Mouse (Mus musculus) small intestine, adult 2 months (tissue): ENCODE data around the gene Fblim1.

Source experiments
- CTCF ChIP-seq: fragments of 200-500 bp; IDR thresholded peaks from 2 replicates; pipeline ENCODE4 v1.5.1; 2012; ENCODE audit warnings: low read depth, mild to moderate bottlenecking, control low read depth, inconsistent platforms, low read length, moderate library complexity, mixed read lengths; ENCODE audit not compliant: insufficient replicate concordance, insufficient read length; ENCODE audit errors: extremely low read depth
- POLR2A ChIP-seq: fragments of 200-500 bp; IDR thresholded peaks from 2 replicates; pipeline ENCODE4 v1.6.1; 2012; ENCODE audit warnings: low read depth, mild to moderate bottlenecking, control low read depth, inconsistent platforms, low read length, moderate library complexity

DNA sequence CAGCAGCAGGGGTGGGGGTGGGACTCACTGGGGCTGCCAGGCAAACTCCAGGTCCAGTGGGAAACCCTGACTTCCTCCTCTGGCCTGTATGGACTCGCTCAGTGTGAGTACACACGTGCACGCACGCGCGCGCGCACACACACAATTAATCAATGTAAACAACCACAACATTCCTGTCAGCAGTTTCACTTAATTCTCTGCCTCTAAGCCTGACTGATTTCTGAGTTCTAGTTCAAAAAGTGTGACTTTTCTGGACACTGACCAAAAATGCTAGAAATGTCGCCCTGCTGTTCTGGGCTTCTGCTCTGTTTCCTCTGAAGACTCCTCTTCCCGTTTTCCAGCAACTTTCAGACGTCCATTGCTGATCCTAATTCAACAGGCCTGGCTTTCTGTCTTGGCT lies 43.6 kb downstream of the Fblim1 start:
- TF ChIP-seq POLR2A (no peak), CTCF (no peak)
